Mouse (Mus musculus) natural killer cell, adult 2 months (primary cell): ENCODE data around the gene Zc3h18.

Experiments used
- DNase-seq, 2 experiments: peaks; one replicate each; pipeline ENCODE4 v3.0.0; 2022; ENCODE audit warnings: low spot score in 2 of 2

Zc3h18 gene

DNA sequence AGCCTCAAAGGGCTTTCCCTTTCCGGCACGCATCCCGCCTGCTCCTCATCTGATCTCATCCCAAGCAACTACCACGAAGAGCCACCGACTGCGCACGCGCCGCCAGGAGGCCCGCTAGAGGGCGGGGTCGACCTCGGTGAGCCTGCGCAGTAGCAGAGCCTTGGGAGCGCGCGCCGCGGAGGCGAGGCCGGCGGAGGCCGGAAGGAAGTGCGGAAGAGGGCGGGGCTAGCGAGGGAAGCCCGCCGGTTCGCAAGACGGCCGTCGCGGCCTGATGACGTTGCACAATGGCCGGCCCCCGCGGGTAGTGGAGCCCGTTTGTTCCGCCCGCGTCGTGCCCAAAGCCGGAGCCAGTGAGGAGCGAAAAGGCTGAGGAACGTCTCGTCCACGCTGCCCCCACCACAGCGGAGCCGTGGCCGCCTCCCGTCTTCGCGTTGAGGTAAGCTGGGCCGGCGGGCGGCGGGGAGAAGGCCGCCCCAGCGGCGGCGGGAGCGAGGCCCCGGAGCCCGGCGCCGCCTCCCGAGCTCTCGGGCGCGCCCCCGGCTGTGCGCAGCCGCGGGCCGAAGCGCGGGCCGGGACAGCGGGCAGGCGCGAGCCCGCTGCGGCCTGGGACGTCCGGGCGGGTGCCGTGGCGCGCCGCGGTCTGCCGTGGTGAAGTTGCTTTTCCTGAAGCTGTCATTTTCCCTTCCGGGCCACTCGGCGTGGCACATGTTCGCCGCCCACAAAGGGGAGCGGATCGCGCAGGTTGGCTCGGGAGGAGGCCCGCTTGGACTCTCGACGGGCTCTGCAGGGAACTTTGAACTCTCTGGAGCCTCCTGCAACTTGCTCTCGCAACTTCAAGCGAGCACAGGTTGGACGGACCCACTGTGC, at the start of gene Zc3h18:
Gene Zc3h18 (plus strand): TSS at position 245 of the 867 bp plus-strand sequence.
- peak; percentile 97 to 98 for DNase-seq

DNA sequence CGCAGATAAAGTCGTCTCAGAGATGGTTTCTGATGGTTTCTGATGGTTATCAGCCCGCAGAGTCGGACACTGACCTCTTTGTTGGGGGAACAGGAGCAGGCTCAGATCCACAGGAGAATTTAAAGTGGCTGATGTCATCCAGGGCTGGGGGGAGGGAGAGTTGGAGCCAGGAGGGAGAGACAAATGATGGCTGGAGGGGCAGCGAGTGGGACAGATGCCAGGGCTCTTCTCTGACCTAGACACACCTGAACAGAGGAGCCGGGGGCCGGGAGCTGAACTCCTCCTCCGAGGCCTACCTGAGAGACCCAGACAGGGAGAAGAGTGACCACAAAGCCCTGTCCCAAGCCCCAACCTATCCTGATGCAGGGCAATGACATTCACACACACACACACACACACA, 47.3 kb upstream of the Zc3h18 start:
- no peak for DNase-seq

DNA sequence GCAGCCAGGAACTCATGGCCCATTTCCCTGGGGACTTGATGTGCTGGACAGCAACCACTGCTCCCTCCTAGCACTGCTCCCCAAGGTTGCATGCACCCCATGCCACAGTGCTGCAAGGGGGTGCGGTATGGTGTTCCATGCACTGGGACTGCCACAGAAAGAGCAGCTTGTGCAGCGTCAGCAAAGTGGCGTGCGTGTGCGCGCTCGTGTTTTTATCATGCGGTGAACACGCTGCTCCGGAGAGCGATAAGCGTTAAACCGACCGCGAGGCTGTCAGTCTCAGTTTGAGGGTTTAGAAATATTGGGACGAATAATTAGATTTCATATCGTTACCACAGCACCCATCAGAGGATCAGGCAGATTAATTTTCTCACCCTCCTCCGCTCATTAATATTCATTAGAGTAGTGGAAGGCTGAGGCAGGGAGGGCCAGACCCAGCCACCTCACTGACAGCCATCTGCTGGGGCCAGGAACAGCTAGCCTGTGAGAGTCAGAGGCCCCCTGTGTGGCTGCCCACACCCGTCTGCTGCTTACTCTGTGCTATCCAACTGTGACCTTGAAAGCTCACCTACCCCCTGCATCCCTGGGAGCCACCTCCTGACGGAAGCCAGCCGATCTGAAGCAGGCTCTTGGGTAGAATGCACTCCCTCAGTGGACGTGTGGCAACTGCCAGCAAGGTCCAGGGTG, 46.7 kb upstream of the Zc3h18 start:
- DNase-seq = no peak

DNA sequence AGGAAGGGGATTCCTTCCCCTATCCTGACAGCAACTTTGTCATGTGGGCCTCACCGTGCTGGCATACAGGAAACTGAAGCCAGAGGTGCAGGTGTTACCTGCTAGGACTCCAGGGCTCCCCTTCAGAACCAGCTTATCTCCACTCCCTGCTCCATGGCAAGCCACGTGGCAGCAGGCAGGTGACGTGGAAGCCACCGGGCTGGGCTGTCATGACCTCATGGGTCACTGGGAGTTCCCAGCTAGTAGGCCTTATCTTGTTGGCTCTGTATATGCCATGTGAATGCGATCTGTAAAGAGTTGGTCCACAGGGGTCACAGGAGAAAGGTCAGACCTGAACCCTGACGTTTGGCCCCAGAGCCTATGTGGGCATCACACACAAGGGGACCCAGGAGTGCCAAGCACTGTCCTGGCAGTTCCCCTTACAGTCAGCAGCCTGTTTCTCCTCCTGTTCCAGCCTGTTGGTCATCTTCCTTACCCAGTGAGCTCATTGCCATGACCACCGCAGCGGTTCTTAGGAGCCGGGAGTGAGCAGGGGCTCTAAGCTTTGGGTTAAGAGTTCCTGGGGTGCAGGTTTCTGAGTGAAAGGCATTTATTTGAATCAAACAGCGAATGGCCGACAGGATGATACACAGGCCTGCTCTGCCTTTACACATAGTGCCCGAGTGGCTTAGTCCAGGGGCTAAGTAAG, 45.8 kb upstream of the Zc3h18 start:
- DNase-seq = no peak

DNA sequence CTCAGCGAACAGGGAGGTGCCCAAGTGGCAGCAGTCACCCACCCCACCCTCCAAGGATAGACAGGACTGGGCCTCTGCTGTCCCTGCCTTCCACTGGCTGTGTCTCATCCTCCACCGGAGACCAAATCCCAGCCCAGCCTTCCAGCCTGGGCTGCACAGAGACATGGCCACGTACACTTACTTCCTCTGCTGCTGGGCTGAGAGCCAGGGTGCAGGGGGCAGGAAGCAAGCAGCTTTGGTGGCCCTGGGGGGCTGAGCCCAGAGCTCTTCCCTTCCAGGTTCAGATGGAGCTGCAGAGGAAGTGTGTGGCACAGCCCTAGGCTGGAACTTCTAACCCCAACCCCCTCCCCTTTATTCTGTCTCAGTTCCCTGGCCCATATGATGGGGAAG, 45.3 kb upstream of the Zc3h18 start:
- no peak for DNase-seq

DNA sequence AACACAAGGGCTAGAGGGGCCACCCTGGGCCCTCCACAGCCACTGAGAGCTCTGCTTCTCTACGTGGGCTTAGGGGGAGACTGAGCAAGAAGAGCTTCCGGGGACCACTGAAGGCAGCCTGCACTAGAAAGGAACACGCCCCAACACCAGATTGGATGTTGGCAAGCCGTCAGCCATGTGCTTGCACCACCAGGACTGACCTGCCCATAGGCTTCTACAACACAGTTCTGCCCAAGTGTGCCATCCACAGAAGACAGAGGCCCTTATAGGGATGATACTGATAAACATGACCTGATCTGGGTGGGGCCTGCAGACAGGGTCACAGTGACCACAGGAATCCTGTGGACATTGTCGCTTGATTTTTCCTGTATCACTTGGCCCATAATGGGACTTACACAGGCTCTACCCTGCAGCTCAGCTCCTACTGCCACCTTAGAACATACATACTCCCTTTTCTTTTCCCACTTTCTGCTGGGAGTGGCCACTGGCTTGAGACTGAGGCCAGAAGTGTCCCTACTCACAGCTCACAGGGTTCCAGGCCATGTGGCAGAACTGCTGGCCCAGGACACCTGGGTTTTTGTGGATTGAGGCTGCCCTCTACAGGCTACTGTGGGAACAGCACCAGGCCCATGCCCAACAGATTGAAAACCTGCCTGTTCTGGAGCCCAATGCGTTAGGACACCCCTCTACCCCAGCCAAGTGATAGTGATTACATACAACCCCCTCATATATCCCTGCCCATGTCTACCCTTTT, 43.5 kb upstream of the Zc3h18 start:
- peak; percentile 77 to 85 for DNase-seq

DNA sequence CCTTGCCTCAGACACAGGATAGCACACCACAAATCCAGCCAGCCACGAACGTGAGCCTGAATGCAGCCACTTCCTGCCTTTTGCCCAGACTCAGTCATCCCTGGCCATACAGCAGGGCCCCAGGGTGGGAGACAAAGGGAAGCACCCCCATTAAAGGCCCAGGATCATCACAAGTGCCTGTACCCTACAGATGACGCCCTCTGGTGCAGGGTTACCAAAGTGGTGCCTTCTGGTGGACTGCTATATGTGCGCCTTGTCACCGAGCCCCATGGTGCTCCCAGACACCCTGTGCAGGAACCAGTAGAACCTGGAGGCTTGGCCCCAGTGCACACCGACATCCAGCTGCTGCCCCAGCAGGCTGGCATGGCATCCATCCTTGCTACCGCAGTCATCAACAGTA, 42.9 kb upstream of the Zc3h18 start:
- DNase-seq = no peak

DNA sequence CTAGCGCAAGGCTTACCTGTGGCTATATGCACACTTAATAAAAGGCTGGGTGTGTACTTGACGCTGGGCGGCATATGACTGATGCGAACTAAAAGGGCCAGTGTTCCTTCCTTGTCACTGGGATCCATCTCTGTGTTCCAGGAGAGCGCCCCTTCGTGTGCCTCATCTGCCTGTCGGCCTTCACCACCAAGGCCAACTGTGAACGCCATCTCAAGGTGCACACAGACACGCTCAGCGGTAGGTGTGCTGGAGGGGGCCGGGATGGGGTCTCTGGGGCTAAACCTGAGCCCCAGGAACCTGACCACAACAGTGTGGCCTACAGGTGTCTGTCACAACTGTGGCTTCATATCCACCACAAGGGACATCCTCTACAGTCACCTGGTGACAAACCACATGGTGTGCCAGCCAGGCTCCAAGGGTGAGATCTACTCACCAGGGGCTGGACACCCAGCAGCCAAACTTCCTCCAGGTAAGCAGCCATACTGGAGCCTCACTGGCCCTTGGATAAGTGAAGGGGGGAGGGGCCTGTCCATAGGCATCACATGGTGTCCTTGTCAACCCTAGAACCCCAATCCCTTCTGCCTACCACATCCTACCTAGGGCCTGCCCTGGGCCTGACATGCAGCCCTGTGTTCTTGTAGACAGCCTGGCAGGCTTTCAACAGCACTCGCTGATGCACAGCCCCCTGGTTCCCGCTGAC, 41.5 kb upstream of the Zc3h18 start:
- DNase-seq = no peak

DNA sequence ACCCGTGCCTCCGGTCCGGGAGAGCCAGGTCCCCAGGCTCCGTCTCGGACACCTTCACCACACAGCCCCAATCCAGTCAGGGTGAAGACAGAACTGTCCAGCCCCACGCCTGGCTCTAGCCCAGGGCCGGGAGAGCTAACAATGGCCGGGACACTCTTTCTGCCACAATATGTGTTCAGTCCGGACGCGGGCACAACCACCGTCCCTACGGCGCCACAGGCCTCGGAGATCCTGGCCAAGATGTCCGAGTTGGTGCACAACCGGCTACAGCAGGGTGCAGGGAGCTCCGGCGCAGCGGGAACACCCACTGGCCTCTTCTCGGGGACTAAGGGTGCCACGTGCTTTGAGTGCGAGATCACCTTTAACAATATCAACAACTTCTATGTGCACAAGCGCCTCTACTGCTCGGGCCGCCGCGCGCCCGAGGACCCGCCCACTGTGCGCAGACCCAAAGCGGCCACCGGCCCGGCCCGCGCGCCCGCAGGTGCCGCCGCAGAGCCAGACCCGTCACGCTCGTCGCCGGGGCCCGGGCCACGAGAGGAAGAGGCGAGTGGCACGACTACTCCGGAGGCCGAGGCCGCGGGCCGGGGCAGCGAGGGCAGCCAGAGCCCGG, 40.7 kb upstream of the Zc3h18 start:
- DNase-seq = no peak

DNA sequence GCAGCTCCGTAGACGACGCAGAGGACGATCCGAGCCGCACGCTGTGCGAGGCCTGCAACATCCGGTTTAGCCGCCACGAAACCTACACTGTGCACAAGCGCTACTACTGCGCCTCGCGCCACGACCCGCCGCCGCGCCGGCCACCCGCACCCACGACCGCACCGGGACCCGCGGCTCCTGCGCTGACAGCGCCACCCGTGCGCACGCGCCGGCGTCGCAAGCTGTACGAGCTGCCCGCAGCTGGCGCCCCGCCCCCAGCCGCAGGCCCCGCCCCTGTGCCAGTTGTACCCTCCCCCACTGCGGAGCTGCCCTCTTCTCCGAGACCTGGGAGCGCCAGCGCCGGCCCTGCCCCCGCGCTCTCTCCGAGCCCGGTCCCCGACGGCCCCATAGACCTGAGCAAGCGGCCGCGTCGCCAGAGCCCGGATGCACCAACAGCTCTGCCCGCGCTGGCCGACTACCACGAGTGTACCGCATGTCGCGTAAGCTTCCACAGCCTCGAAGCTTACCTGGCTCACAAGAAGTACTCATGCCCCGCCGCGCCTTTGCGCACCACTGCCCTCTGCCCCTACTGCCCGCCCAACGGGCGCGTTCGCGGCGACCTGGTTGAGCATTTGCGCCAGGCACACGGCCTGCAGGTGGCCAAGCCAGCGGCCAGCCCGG, 40.0 kb upstream of the Zc3h18 start:
- no peak for DNase-seq

DNA sequence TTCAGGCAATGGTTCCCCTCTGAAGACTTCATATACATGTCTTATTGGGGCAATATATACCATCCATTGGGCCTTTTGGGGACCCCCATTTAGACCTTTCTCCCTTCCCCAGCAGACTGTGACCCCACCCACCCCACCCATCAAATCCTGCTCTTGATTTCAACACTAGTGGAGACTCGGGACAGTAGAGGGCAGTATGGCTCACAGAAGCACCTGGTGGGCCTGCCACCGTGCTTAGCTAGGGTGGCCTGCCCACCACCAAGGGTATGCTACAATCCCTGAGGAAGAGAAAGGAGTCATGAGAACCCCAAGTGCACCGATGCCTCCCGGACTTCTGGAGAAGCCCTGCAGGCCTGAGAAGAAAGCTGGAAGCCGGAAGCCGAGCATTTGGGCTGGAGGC, 37.6 kb upstream of the Zc3h18 start:
- DNase-seq = no peak

DNA sequence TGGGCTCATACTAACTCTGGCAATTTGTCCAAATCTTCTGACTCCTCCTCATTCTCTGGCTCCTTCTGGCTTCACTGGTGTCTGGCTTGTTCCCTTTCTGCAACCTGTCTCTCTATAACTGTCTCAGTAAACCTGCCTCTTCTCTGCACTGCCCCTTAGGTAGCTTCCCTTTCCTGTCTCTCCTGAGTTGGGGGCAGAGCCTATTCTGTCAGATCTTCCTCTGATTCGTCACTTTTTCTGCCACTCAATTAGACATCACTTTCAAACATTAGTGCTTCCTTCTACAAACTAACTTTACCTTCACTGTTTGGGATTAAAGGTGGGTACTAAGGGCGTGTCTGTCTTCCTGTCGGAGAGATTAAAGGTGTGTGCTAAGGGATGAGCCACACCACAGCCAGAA, 35.6 kb upstream of the Zc3h18 start:
- DNase-seq = no peak

DNA sequence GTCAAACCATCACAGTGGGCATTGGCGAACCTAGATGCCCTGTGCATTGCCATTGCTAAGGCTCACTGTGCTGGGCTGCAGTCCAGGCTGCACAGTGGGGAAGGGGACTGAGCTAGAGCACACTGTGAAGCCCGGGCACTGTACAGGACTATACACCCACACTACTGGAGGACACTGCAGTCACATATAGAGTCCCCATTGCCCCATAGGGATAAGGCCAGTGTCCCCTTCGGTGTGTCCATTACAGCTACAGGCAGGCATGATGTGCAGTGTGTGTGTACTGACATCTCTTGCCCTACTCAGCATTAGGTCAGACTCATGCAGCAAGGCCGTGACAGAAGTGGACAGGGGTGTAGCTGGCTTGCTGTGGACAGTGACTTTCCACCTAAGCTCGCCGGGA, 34.6 kb upstream of the Zc3h18 start:
- no peak for DNase-seq

DNA sequence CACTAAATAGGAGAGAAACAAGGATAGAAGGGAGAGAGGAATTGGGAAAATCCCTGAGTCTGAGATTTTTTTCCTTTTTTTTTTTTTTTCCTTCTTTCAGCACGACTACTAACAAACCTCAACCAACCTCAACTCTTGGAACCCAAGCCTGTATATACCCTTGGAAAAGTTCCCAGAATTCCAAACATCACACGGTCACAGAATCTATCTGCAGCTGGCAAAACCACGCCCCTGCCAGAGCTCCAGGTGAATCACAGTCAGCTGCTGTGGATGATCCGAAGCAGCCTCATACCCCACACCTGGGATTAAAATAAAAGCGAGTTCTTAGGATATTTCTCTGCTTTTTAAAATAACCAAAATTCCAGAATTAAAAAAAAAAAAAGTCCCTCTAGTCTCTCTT, 34.0 kb upstream of the Zc3h18 start:
- no peak for DNase-seq

DNA sequence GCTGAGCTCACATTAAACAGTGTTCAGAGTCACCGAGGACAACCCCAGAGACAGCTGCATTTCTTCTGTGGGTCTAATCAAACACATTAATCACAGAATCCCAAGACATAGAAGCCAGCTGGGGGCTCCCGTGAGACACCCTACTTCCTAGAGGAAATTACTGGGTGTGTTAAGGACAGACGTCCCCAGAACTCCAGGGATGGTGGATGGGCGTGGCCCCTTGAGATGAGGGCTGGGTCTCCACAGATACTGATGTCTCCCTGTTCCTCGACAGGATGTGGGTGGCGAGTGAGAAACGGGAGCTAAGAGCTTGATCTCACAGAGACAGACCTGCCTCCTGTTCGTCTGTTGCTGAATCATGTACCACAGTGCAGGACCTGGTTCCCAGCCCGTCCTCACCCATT, 33.6 kb upstream of the Zc3h18 start:
- peak in 1 of 2 experiments; percentile 22 for DNase-seq

DNA sequence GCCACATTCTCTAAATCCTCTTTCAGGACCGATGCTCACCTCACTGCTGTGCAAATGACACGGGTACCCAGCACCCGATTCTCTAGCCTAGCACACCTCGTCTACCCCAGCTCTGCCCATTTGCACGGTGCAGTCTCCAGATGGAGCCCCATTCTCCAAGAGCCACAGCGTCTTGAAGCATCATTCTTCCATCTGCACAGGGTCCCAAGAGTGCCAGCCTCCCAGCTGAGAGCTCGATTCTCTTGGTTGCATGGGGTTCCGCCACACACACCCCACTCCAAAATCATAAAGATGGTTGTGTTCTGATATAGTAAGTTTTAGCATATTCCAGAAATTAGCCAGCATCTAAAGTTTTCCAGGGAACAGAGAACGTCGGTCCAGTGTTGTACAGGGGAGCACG, 33.1 kb upstream of the Zc3h18 start:
- no peak for DNase-seq

DNA sequence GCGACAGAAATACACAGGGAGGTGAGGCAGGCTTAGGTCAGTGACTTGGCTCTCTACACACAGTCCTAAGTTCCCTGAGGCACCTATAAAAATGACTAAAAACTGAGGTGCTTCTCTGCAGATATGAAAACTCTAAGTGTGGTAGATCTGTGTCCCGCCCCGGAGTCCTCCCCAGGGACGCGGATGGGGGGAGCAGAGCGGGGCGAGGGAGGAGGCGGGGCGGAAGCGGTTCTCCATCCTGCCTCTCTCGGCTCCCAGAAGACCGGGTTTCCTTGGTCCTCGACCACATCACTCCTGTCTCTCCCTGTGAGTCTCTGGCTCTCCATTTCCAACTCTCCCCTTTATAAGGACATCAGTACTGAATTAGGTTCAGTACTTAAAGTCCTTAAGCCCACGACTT, 32.7 kb upstream of the Zc3h18 start:
- no peak for DNase-seq

DNA sequence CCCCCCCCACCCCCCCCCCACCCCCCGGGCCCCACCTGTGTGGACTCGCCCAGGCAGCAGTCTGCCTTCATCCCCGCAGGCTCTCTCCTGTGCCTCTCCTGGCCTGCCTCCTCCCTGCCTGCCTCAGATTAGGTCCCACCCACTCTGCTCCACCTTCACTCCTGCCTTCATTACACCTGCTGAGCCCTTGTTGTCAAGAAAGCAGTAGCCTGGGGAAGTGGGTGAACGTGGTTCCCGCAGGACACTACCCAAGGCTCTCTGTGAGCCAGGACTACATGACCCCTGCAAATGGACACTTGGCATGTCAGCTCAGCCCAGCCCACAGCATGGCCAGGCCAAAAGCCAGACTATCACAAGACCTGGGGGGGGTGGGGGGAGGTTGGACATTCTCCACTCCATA, 32.2 kb upstream of the Zc3h18 start:
- no peak for DNase-seq

DNA sequence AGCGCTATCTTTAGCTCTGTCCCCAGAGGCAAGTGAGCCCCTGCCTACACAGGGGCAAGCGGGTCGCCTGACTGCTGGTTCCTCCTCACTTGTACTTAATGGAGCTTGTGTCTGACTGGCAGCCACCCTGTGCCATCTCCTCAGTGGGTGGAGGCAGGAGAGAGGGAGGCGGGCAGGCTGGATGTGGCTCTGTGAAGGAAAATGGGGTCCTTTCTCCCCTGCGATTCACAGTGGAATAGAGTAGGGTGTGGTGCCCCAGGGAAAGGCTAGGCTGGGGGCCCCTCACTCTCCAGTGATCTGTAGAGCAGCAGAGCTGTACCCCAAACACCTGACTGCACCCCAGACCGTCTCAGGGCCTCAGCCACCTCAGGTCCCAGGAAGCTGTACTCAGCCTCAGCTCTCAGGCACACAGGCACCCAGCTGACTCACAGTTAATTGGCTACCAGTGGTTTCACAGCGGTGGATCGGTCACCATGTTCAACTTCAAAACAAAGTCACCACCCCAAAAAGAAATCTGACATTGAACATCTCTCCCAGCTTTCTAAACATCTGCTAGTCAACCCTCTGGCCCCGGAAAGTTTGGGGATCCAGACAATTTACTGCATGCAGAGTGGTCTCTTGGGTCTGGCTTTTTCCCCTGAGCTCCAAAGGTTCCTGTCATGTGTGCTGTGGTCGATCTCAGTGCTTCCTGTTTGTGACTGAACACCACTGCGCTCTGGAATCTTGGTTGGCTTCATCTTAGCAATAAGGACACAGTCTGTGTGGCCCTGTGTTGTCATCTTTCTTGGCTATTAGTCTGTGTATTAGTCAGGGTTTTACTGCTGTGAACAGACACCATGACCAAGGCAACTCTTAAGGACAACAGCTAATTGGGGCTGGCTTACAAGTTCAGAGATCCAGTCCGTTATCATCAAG, 31.0 kb upstream of the Zc3h18 start:
- peak in 1 of 2 experiments; percentile 23 for DNase-seq
